Mouse (Mus musculus): ENCODE measurements around the gene Pik3cg. TPM values are rescaled to one million over a fixed set of nuclear protein-coding genes. Genes with fewer than 3 reads are reported as not detected.

Gene Pik3cg
- polyA plus RNA-seq, 1 experiment from 2014 or later: 2.1 TPM

Other genes starting within 250 kb of the Pik3cg start
- 11.5 and 12.7 TPM in 2 replicates for gene Prkar2b, start 147.4 kb downstream of the Pik3cg start, polyA plus RNA-seq (2015; fragmentation: Nextera tagmentation; extraction: Ambion mirVana)
- 2.1 and 2.2 TPM in 2 replicates for gene Ccdc71l, start 170.0 kb upstream of the Pik3cg start, polyA plus RNA-seq (2015; fragmentation: Nextera tagmentation; extraction: Ambion mirVana)